Mouse (Mus musculus): ENCODE data around the gene Cdc20b. TPM values are rescaled to one million over a fixed set of nuclear protein-coding genes. Genes with fewer than 3 reads are reported as not detected.
"Not testable (repeated sequence)": the region's sequence is repeated elsewhere in the genome, so short reads cannot be mapped to it uniquely, and the experiment has no call there.

Cdc20b gene
- polyA plus RNA-seq, 1 experiment from 2014 or later: 0.19 TPM

- H3K27ac ChIP-seq (replicated peaks): no peak overlapping the region
- peaks cover 18% of the 10 kb centered on the region for H3K4me1 ChIP-seq
- WGBS: under 1% methylated on average over 46 of the region's 46 CpGs
- H3K4me3 ChIP-seq: peak overlapping the region; percentile 61
- H3K27me3 ChIP-seq (replicated peaks; ENCODE audit: low read depth, poor library complexity, severe bottlenecking): peaks cover 91% of the 10 kb centered on the region
- peak; percentile 70 for DNase-seq (ENCODE audit: low spot score)
- H3K36me3 ChIP-seq (replicated peaks): no peaks in the 10 kb centered on the region
- H3K9me3 ChIP-seq: no peaks in the 10 kb centered on the region
Measured at GRCm38 (mm10) chr13:112998427-112999201, 36.3 kb upstream of the Cdc20b start.

- no peak for DNase-seq (ENCODE audit: low spot score)
- Histone ChIP-seq H3K27ac (replicated peaks) (no peak overlapping the region), H3K4me3 (no peak overlapping the region), H3K9me3 (no peaks in the 10 kb centered on the region), H3K4me1 (peaks cover 9% of the 10 kb centered on the region), H3K27me3 (replicated peaks; ENCODE audit: low read depth, poor library complexity, severe bottlenecking) (peaks cover 76% of the 10 kb centered on the region), H3K36me3 (replicated peaks) (no peaks in the 10 kb centered on the region)
- 83% methylated on average over 3 of the region's 3 CpGs for WGBS
Measured at GRCm38 (mm10) chr13:113000090-113000489, 34.8 kb upstream of the Cdc20b start.

- WGBS: 67% methylated on average over 9 of the region's 9 CpGs
- Histone ChIP-seq H3K27me3 (replicated peaks; ENCODE audit: low read depth, poor library complexity, severe bottlenecking) (peaks cover 70% of the 10 kb centered on the region), H3K9me3 (no peaks in the 10 kb centered on the region), H3K4me1 (peaks cover 9% of the 10 kb centered on the region), H3K27ac (replicated peaks) (no peak overlapping the region), H3K4me3 (no peak overlapping the region), H3K36me3 (replicated peaks) (no peaks in the 10 kb centered on the region)
- no peak for DNase-seq (ENCODE audit: low spot score)
Measured at GRCm38 (mm10) chr13:113000576-113001318, 34.2 kb upstream of the Cdc20b start.

GRCm38 (mm10) chr13:113012683-113013082 is 22.2 kb upstream of the Cdc20b start:
- H3K36me3 ChIP-seq (replicated peaks): no peaks in the 10 kb centered on the region
- DNase-seq (ENCODE audit: low spot score): no peak
- WGBS: 81% methylated on average over 6 of the region's 6 CpGs

GRCm38 (mm10) chr13:113013174-113013953 is 21.5 kb upstream of the Cdc20b start:
- H3K36me3 ChIP-seq (replicated peaks); H3K27ac ChIP-seq (replicated peaks); H3K27me3 ChIP-seq (replicated peaks; ENCODE audit: low read depth, poor library complexity, severe bottlenecking); H3K4me3 ChIP-seq; H3K9me3 ChIP-seq; H3K4me1 ChIP-seq; DNase-seq (ENCODE audit: low spot score): not testable (repeated sequence)
- 61% methylated on average over 20 of the region's 20 CpGs for WGBS

More at GRCm38 (mm10) chr13:113012683-113013082, 22.2 kb upstream of the Cdc20b start:
- Histone ChIP-seq H3K9me3 (no peaks in the 10 kb centered on the region), H3K4me3 (no peak overlapping the region), H3K27ac (replicated peaks) (no peak overlapping the region), H3K4me1 (no peaks in the 10 kb centered on the region), H3K27me3 (replicated peaks; ENCODE audit: low read depth, poor library complexity, severe bottlenecking) (no peaks in the 10 kb centered on the region)

- no peaks in the 10 kb centered on the region for H3K9me3 ChIP-seq
- H3K27ac ChIP-seq (replicated peaks): no peak overlapping the region
- WGBS: 87% methylated on average over 2 of the region's 2 CpGs
- peaks cover 26% of the 10 kb centered on the region for H3K27me3 ChIP-seq (replicated peaks; ENCODE audit: low read depth, poor library complexity, severe bottlenecking)
- peaks cover 2% of the 10 kb centered on the region; the same call in 1 of the 2 replicates for H3K4me1 ChIP-seq
- no peak overlapping the region for H3K4me3 ChIP-seq
- DNase-seq (ENCODE audit: low spot score): no peak
- no peaks in the 10 kb centered on the region for H3K36me3 ChIP-seq (replicated peaks)
Measured at GRCm38 (mm10) chr13:113021521-113021920, 13.4 kb upstream of the Cdc20b start.

GRCm38 (mm10) chr13:113022467-113022866 is 12.4 kb upstream of the Cdc20b start:
- peaks cover 2% of the 10 kb centered on the region; the same call in 1 of the 2 replicates for H3K4me1 ChIP-seq
- no peak for DNase-seq (ENCODE audit: low spot score)
- H3K36me3 ChIP-seq (replicated peaks): no peaks in the 10 kb centered on the region
- H3K27ac ChIP-seq (replicated peaks): no peak overlapping the region
- H3K9me3 ChIP-seq: no peaks in the 10 kb centered on the region
- H3K27me3 ChIP-seq (replicated peaks; ENCODE audit: low read depth, poor library complexity, severe bottlenecking): peaks cover 26% of the 10 kb centered on the region
- no peak overlapping the region for H3K4me3 ChIP-seq
- 72% methylated on average over 8 of the region's 8 CpGs for WGBS

- 90% methylated on average over 17 of the region's 17 CpGs for whole genome bisulfite sequencing
- Histone ChIP-seq H3K27me3 (replicated peaks; ENCODE audit: low read depth, poor library complexity, severe bottlenecking) (peaks cover 34% of the 10 kb centered on the region), H3K36me3 (replicated peaks) (no peaks in the 10 kb centered on the region), H3K4me3 (no peak overlapping the region), H3K9me3 (no peaks in the 10 kb centered on the region), H3K27ac (replicated peaks) (no peak overlapping the region), H3K4me1 (peaks cover 2% of the 10 kb centered on the region; the same call in 1 of the 2 replicates)
- DNase-seq (ENCODE audit: low spot score): no peak
Measured at GRCm38 (mm10) chr13:113023274-113024143, 11.4 kb upstream of the Cdc20b start.

GRCm38 (mm10) chr13:113031351-113031750 is 3.6 kb upstream of the Cdc20b start:
- 3% methylated on average over 7 of the region's 7 CpGs for WGBS
- Histone ChIP-seq H3K4me1 (peaks cover 32% of the 10 kb centered on the region), H3K9me3 (no peaks in the 10 kb centered on the region), H3K4me3 (peak overlapping the region; percentile 67), H3K36me3 (replicated peaks) (no peaks in the 10 kb centered on the region), H3K27me3 (replicated peaks; ENCODE audit: low read depth, poor library complexity, severe bottlenecking) (peaks cover 74% of the 10 kb centered on the region), H3K27ac (replicated peaks) (peak overlapping the region; percentile 84; the same call in 1 of the 2 replicates)
- no peak for DNase-seq (ENCODE audit: low spot score)

GRCm38 (mm10) chr13:113031792-113032571 is 2.9 kb upstream of the Cdc20b start:
- DNase-seq (ENCODE audit: low spot score): peak; percentile 78
- H3K27ac ChIP-seq (replicated peaks): peak overlapping the region; percentile 84
- peaks cover 74% of the 10 kb centered on the region for H3K27me3 ChIP-seq (replicated peaks; ENCODE audit: low read depth, poor library complexity, severe bottlenecking)
- no peaks in the 10 kb centered on the region for H3K9me3 ChIP-seq
- peak overlapping the region; percentile 67 for H3K4me3 ChIP-seq
- peaks cover 32% of the 10 kb centered on the region for H3K4me1 ChIP-seq
- no peaks in the 10 kb centered on the region for H3K36me3 ChIP-seq (replicated peaks)
- whole genome bisulfite sequencing: under 1% methylated on average over 40 of the region's 40 CpGs

GRCm38 (mm10) chr13:113032831-113033230 is 2.1 kb upstream of the Cdc20b start:
- Histone ChIP-seq H3K36me3 (replicated peaks) (no peaks in the 10 kb centered on the region), H3K27ac (replicated peaks) (no peak overlapping the region), H3K4me1 (peaks cover 32% of the 10 kb centered on the region), H3K4me3 (no peak overlapping the region), H3K9me3 (no peaks in the 10 kb centered on the region), H3K27me3 (replicated peaks; ENCODE audit: low read depth, poor library complexity, severe bottlenecking) (peaks cover 80% of the 10 kb centered on the region)
- DNase-seq (ENCODE audit: low spot score): no peak
